Mouse (Mus musculus) brain, embryonic 14.5 days (tissue): ENCODE measurements around the gene Oard1.

Source experiments
- CTCF ChIP-seq: fragments of 200-500 bp; IDR thresholded peaks from 2 replicates; pipeline ENCODE4 v1.5.1; 2012; ENCODE audit warnings: inconsistent platforms, mild to moderate bottlenecking, moderate library complexity, borderline replicate concordance; ENCODE audit not compliant: insufficient read depth, insufficient read length; ENCODE audit errors: extremely low read depth
- POLR2A ChIP-seq: fragments of 200-500 bp; IDR thresholded peaks from 2 replicates; pipeline ENCODE4 v1.6.1; 2012; ENCODE audit warnings: mild to moderate bottlenecking, inconsistent platforms, borderline replicate concordance; ENCODE audit not compliant: poor library complexity, insufficient read depth, insufficient read length, severe bottlenecking; ENCODE audit errors: extremely low read depth

DNA sequence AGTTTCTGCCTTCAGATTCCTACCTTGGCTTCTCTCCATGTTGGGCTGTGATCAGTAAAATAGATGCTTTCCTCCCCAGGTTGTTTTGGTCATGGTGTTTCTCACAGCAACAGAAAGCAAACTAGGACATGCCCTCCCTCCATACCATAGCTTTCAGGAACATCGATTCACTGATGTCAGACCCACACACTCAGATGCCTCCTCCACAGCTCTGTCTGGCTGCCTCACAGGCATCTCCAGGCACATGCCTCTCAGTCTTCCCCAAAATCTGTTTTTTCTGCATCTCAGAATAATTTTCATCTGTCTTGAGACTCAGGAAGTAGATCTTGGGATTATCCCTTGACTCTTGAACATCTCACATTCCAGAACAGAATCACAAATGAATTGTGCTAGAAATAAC, 33.7 kb upstream of the Oard1 start:
- TF ChIP-seq CTCF (no peak), POLR2A (no peak)
